Mouse (Mus musculus): ENCODE results near the gene LTO1. TPM values are rescaled to one million over a fixed set of nuclear protein-coding genes. Genes with fewer than 3 reads are reported as not detected.
A peak's percentile ranks its signal among the peaks of the same experiment; 100 is the strongest.
"Not testable (repeated sequence)": the region's sequence is repeated elsewhere in the genome, so short reads cannot be mapped to it uniquely, and the experiment has no call there.

LTO1 gene
- polyA plus RNA-seq (2015; fragmentation: Nextera tagmentation; extraction: Ambion mirVana): 24.2 and 24.6 TPM in 2 replicates

DNA sequence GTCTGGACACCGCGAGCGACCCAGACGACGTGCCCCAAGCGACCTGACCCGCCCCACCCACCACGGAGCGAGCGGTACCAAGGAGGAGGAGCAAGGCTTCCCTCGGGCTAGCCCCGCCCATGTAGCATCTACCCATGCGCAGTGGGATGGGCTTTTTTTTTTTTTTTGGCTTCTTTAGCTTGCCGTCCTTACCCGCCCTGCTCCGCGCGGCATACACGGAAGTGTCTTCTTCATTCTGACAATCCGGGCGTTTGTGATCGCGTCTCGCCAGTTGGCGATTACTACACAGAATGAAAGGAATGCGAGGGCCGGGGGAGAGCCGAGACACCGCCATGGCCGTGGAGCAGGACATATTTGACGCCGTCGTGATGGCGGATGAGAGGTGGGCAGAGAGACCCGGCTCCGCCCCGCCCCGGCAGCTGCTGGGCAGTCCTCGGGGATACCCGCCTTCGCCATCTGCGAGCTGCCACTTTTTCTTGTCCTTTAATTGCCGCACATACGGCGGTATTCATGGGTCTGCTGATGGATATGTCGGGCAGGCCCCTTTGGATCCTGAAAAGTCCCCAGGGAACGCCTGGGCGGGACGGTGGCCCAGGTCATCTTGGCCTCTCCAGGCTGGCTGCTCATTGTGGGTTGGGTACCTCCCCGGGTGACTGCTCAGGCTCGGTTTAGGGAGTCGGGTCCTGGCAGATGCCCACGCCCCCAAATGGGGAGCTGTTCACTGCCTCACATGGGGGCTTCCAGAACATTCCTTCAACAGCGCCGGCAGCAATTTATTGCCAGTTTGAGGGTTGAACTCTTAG, at the start of gene LTO1:
TSS of gene LTO1 (plus strand) at position 153 of the 803 bp plus-strand sequence.
- peak within 1 kb of the TSS; percentile 89 for H3K4me3 ChIP-seq (replicated peaks)
- H3K27me3 ChIP-seq (replicated peaks): no peaks in the 10 kb centered on the region
- H3K9me3 ChIP-seq: no peaks in the 10 kb centered on the region
- H3K9ac ChIP-seq: peak within 1 kb of the TSS; percentile 78
- H3K4me2 ChIP-seq: peak within 1 kb of the TSS; percentile 83
- under 1% methylated on average over 55 of the region's 55 CpGs for WGBS
- peak within 1 kb of the TSS; percentile 71 for H3K27ac ChIP-seq
- peaks cover 10% of the 10 kb centered on the region for H3K4me1 ChIP-seq
- peak; percentile 94 for ATAC-seq (ENCODE audit: insufficient read depth, low FRiP score, low read depth)
- peaks cover 9% of the 10 kb centered on the region; the same call in 1 of the 2 replicates for H3K36me3 ChIP-seq

DNA sequence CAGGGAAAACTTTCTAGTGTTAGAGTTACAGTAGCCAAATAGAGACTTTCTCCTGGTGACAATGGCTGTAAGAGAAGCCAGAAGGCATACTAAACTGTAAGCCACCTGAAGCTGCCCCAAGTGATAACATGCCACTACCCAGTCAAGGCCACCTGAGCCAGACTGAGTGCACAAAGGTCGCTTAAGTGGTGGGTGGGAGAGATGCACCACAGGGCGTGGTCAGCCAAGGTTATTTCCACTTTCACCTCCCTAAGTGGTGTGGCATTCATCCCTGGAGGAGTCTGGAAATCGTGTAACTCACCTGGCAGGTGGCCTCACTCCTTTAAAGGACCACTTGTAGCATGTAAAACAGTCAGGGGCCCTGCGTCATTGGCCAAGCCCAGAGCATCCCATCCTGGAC, 47.7 kb upstream of the LTO1 start:
- peaks cover 33% of the 10 kb centered on the region for H3K27me3 ChIP-seq (replicated peaks)
- no peak overlapping the region for H3K27ac ChIP-seq
- no peak overlapping the region for H3K4me3 ChIP-seq (replicated peaks)
- ATAC-seq (ENCODE audit: insufficient read depth, low FRiP score, low read depth): no peak
- H3K4me1 ChIP-seq: 0 out of 2 replicates have a peak, but pooled peaks cover under 1% of the 10 kb centered on the region
- WGBS: 52% methylated on average over 4 of the region's 4 CpGs
- no peak overlapping the region for H3K9ac ChIP-seq
- H3K36me3 ChIP-seq: no peaks in the 10 kb centered on the region
- H3K4me2 ChIP-seq: no peak overlapping the region
- H3K9me3 ChIP-seq: no peaks in the 10 kb centered on the region

DNA sequence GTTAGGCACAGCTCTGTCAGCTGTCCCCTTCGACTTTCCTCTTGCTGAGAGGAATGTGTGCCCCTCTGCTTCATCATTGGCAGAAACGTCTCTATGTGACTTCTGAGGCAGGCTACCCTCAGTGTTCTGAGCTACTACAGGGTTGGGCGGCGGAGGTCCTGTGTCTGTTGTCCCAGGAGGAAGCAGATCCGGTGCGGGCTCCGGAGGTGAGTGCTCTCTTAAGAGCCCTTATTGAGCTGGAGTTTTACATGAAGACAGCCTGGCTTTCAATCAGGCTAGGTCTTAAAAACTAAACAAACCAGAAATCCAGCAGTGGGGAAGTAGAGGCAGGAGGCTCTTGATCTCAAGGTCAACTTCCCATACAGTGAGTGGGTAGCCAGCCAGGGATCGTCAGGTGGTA, 47.3 kb upstream of the LTO1 start:
- WGBS: 77% methylated on average over 8 of the region's 8 CpGs
- Histone ChIP-seq H3K9me3 (no peaks in the 10 kb centered on the region), H3K4me2 (no peak overlapping the region), H3K27me3 (replicated peaks) (peaks cover 30% of the 10 kb centered on the region), H3K36me3 (no peaks in the 10 kb centered on the region), H3K27ac (no peak overlapping the region), H3K4me3 (replicated peaks) (no peak overlapping the region), H3K4me1 (no peaks in the 10 kb centered on the region), H3K9ac (no peak overlapping the region)
- no peak for ATAC-seq (ENCODE audit: insufficient read depth, low FRiP score, low read depth)

DNA sequence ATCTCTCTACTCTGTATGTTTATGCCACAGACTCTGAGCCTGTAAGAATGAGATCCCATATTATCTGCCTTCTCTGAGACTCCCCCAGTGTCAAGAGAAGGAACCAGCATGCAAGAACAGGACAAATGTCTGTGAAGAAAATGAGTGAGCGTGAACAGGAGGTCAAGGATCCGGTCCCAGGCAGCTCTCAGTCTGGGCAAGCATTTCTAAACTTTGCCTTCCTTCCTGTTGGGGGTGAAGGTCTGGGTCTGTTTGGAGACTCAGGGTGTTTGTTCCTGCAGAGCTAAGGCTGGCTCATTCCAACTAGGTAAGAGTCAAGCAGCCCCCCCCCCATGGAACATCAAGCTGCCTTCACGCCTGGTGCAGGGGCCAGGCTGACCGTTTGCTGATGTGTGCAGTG, 42.5 kb upstream of the LTO1 start:
- no peak for ATAC-seq (ENCODE audit: insufficient read depth, low FRiP score, low read depth)
- Histone ChIP-seq H3K9me3 (no peaks in the 10 kb centered on the region), H3K4me3 (replicated peaks) (no peak overlapping the region), H3K9ac (no peak overlapping the region), H3K27me3 (replicated peaks) (no peaks in the 10 kb centered on the region), H3K36me3 (no peaks in the 10 kb centered on the region), H3K4me1 (no peaks in the 10 kb centered on the region), H3K27ac (no peak overlapping the region), H3K4me2 (no peak overlapping the region)
- 56% methylated on average over 4 of the region's 4 CpGs for WGBS

DNA sequence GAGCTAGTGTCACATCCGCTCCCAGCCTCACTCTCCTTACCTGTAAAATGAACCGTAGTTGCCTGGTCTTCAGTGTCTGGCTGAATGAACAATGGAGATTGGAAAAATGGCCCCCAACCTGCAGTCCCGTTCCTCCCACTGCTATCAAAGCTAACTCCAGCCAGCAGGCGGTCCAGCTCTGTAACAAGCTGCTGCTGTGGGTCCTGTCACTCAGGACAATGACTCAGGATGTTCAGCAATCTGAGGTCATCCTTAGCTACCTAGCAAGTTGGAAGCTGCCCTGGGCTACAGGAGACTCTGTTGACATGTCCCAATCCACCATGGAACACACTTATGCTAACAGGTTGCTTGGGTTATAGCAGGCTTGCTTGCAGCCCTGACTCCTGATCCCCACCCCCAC, 41.7 kb upstream of the LTO1 start:
- Histone ChIP-seq H3K9me3 (no peaks in the 10 kb centered on the region), H3K27ac (no peak overlapping the region), H3K9ac (no peak overlapping the region), H3K4me2 (no peak overlapping the region), H3K4me3 (replicated peaks) (no peak overlapping the region), H3K36me3 (no peaks in the 10 kb centered on the region), H3K4me1 (no peaks in the 10 kb centered on the region), H3K27me3 (replicated peaks) (no peaks in the 10 kb centered on the region)
- ATAC-seq (ENCODE audit: insufficient read depth, low FRiP score, low read depth): no peak
- WGBS: 81% methylated on average over 4 of the region's 4 CpGs

DNA sequence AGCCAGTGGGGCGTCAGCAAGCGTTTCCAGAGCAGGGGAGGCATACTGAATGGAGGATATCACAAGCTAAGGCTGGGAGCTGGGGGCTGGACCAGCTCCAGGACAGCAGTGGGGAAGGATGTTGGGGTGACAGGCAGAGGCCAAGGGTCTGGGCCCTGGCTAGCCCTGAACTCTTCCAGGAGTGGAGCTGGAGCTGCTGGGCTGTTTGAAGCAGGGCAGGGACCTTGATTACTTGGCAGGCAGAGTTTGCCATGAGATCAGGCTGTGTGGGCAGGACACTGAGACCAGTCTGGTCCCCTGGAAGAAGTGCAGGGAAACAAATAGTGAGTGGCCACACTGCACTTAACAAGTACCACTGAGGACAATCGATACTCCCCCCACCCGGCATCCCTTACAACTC, 40.7 kb upstream of the LTO1 start:
- Histone ChIP-seq H3K27me3 (replicated peaks) (no peaks in the 10 kb centered on the region), H3K36me3 (no peaks in the 10 kb centered on the region), H3K9ac (no peak overlapping the region), H3K27ac (no peak overlapping the region), H3K4me1 (no peaks in the 10 kb centered on the region), H3K4me3 (replicated peaks) (no peak overlapping the region), H3K4me2 (no peak overlapping the region), H3K9me3 (no peaks in the 10 kb centered on the region)
- no peak for ATAC-seq (ENCODE audit: insufficient read depth, low FRiP score, low read depth)
- 72% methylated on average over 4 of the region's 4 CpGs for WGBS

DNA sequence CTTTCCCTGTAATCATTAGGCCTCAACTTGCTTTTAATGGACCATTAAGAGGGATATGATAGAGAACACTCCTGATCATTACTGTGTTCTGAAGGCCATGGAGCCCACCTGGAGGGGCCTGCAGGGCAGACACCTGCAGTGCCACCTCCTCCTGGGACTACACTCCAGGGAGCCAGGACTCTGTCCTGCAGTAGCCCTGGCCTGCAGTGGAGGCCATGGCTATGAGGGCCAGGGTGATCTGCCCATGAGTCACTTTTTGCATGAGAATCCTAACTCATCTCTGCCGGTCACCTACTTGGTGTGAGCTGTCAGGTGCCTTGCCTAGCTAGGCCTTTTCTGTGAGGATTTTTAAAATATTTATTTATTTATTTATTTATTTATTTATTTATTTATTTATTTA, 36.5 kb upstream of the LTO1 start:
- Histone ChIP-seq H3K9ac (no peak overlapping the region), H3K4me1 (no peaks in the 10 kb centered on the region), H3K36me3 (no peaks in the 10 kb centered on the region), H3K4me3 (replicated peaks) (no peak overlapping the region), H3K4me2 (no peak overlapping the region), H3K27me3 (replicated peaks) (no peaks in the 10 kb centered on the region), H3K27ac (no peak overlapping the region), H3K9me3 (no peaks in the 10 kb centered on the region)
- 80% methylated on average over 1 of the region's 1 CpGs for WGBS
- no peak for ATAC-seq (ENCODE audit: insufficient read depth, low FRiP score, low read depth)

DNA sequence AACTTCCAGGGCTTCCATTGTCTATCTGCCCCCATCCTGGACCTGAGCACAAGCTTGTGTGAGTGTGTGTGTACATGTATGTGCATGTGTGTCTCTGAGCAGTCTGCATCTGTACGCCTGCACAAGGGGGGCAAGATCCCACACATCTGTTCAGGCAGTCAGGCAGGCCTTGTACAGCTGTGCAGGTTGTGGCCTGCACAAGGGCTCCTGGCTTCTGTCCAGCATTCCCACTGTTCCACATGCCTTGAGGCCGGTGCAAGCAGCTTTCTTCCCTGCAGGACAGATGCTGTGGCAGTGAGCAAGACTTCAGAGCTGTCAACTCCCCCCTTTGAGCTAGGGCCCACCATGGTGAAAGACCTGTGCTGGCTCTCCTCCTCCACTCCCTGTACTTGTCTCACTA, 31.8 kb upstream of the LTO1 start:
- Histone ChIP-seq H3K4me1 (no peaks in the 10 kb centered on the region), H3K4me2 (no peak overlapping the region), H3K36me3 (no peaks in the 10 kb centered on the region), H3K9ac (no peak overlapping the region), H3K27ac (no peak overlapping the region), H3K4me3 (replicated peaks) (no peak overlapping the region), H3K9me3 (no peaks in the 10 kb centered on the region), H3K27me3 (replicated peaks) (no peaks in the 10 kb centered on the region)
- 23% methylated on average over 2 of the region's 2 CpGs for WGBS
- ATAC-seq (ENCODE audit: insufficient read depth, low FRiP score, low read depth): no peak

DNA sequence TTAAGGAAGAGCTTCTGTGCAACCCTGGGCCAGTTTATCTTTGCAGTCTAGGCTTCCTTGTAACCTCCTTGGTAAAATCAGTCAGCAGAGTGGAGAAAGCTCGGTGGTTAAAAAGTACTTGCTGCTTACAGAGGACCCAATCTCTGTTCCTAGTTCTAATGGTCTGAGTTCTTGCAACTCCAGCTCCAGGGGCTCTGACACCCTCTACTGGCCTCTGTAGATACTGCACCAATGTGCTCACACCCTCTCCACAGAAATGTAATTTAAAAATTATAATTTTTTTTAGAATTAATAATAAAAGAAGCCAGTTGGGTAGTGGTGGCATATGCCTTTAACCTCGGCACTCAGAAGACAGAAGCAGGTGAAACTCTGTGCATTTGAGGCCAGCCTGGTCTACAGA, 27.2 kb upstream of the LTO1 start:
- WGBS: 74% methylated on average over 2 of the region's 2 CpGs
- Histone ChIP-seq H3K4me2 (no peak overlapping the region), H3K9ac (no peak overlapping the region), H3K4me1 (no peaks in the 10 kb centered on the region), H3K27me3 (replicated peaks) (peaks cover 17% of the 10 kb centered on the region; the same call in 1 of the 2 replicates), H3K4me3 (replicated peaks) (no peak overlapping the region), H3K9me3 (no peaks in the 10 kb centered on the region), H3K27ac (no peak overlapping the region), H3K36me3 (no peaks in the 10 kb centered on the region)
- no peak for ATAC-seq (ENCODE audit: insufficient read depth, low FRiP score, low read depth)

DNA sequence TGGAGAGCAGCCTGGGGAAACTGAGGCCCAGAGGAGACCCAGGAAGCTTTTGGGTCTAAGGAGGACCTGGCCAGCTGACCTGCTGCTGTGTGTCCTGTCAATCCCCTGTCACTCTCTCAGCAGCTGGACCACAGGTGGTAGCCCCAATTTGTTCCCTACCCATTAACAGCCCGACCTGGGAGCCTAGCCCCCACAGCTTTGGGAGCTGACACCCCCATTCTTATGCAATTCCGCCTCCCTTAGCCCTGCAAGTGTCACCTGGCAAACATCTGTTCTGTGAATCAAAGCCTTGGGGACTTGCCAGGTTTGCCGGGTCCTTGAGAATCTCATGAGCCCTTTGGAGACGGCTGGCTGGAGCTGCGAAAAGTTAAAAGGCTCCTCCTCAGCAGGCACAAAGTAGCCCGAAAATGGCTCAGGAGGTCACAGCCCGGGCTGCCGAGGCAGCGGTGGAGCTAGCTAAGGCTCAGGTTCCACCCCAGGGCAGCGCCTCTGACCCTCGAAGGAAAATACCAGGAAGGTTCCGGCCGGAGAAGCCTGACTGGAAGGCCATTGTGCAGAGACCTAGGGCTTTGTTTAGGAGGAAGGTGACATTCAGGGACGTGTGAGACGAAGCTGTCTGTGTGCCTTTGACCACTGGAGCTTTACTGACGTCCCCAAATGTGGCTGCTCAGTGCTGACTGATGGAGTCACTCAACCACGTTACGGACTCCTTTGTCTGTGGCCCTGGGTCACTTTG, 26.2 kb upstream of the LTO1 start:
- Histone ChIP-seq H3K9ac (no peak overlapping the region), H3K4me3 (replicated peaks) (no peak overlapping the region), H3K4me1 (no peaks in the 10 kb centered on the region), H3K27ac (no peak overlapping the region), H3K27me3 (replicated peaks) (peaks cover 17% of the 10 kb centered on the region; the same call in 1 of the 2 replicates), H3K4me2 (no peak overlapping the region), H3K9me3 (no peaks in the 10 kb centered on the region), H3K36me3 (no peaks in the 10 kb centered on the region)
- WGBS: 9% methylated on average over 18 of the region's 18 CpGs
- ATAC-seq (ENCODE audit: insufficient read depth, low FRiP score, low read depth): no peak

DNA sequence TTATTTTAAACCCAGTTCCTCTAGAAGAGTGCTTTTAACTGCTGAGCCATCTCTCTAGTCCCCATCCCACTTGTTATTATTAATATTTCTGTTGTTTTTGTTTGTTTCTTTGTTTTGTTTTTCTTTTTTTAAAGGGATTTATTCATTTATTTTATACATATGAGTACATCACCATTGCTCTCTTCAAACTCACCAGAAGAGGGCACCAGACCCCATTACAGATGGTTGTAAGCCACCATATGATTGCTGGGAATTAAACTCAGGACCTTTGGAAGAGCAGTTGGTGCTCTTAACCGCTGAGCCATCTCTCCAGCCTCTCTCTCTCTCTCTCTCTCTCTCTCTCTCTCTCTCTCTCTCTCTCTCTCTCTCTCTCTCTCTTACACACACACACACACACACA, 24.2 kb upstream of the LTO1 start:
- 75% methylated on average over 1 of the region's 1 CpGs for WGBS
- H3K9me3 ChIP-seq; ATAC-seq (ENCODE audit: insufficient read depth, low FRiP score, low read depth); H3K36me3 ChIP-seq; H3K4me2 ChIP-seq; H3K4me3 ChIP-seq (replicated peaks); H3K4me1 ChIP-seq; H3K9ac ChIP-seq; H3K27ac ChIP-seq: not testable (repeated sequence)
- peaks cover 29% of the 10 kb centered on the region for H3K27me3 ChIP-seq (replicated peaks)

DNA sequence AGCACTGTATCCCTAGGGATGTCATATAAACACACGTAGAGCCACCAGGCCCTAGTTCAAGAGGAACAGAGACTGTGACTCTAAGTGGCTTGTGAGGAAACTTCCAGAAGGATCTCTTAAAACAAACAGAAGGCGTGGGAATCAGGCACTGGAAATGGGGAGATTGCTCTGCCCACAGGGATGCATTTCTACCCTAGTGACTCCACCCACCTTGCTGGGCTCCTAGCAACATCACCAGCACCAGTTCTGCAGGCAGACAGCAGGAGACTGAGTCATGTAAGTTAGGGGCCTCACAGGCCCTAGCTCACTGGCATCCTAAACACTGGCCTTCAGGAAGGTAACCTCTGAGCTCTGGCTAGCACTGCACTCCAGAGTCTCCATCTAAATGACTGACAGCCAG, 23.0 kb upstream of the LTO1 start:
- WGBS: 79% methylated on average over 2 of the region's 2 CpGs
- no peak for ATAC-seq (ENCODE audit: insufficient read depth, low FRiP score, low read depth)
- no peak overlapping the region for H3K4me2 ChIP-seq
- H3K27me3 ChIP-seq (replicated peaks): peaks cover 41% of the 10 kb centered on the region
- H3K36me3 ChIP-seq: no peaks in the 10 kb centered on the region
- H3K9me3 ChIP-seq: no peaks in the 10 kb centered on the region
- peaks cover 17% of the 10 kb centered on the region for H3K4me1 ChIP-seq
- no peak overlapping the region for H3K9ac ChIP-seq
- H3K4me3 ChIP-seq (replicated peaks): no peak overlapping the region
- H3K27ac ChIP-seq: no peak overlapping the region
